Mouse (Mus musculus): ENCODE measurements around the gene Lamtor2.

Lamtor2 gene

GRCm38 (mm10) chr3:88568615-88569014, 15.7 kb upstream of the Lamtor2 start:
- in situ Hi-C loops (cut with MboI, MseI) = no loop called here

DNA sequence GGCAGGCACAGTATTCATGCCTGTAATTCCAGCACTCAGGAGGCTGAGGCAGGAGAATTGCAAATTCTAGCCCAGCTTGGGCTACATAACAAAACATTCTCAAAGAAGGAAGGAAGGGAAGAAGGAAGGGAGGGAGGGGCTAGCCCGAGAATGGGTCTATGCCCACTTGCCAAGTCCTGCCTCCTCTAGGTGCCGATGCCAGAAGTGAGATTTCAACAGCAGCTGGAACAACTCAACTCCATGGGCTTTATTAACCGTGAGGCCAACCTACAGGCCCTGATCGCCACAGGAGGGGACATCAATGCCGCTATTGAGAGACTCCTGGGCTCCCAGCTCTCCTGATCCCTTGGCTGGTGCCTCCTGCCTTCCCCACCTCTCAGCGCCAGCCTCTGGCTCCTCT, 15.0 kb upstream of the Lamtor2 start:
- in situ Hi-C loops (cut with MboI, MseI) = no loop called here

GRCm38 (mm10) chr3:88566536-88567061, 13.7 kb upstream of the Lamtor2 start:
- in situ Hi-C loops (cut with MboI, MseI) = no loop called here

DNA sequence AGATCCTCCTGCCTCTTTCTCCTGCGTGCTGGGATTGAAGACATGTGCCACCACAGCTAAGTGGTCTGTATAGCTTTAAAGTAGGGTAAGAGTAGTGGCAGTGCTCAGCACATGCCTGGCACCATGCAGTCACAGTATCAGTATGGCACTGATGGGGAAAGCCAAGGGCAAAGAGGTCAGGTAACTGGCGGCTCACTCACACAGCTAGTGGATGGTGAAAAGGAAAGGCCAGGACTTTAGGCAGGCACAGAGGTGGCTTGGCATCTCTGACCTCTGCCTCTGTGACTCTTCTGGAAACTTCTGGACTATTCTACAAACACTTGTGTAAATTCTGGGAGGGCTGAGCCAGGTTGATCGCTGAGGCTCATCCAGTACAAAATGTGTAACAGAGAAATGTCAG, 13.2 kb upstream of the Lamtor2 start:
- in situ Hi-C loops (cut with MboI, MseI) = no loop called here

GRCm38 (mm10) chr3:88563966-88564365, 11.1 kb upstream of the Lamtor2 start:
- in situ Hi-C loops (cut with MboI, MseI) = no loop called here

DNA sequence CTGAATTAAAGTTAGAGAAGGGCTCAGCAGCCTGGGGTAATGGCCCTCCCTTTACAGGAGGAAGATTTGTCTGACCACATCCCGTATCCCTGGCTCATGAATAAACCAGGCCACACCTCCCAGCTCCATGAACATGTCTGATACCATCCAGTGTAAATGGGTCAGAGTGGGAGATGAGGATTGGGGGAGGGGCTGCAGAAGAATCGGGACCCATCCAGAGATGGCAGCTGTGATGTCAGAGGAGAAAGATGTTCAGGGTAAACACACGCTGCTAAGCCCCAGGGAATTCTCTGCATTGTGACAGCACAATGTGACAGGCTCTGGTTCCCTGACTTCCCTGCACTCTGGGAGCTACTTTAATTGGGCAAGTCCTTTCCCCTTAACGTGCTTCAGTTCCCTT, 10.6 kb upstream of the Lamtor2 start:
- in situ Hi-C loops (cut with MboI, MseI) = no loop called here

GRCm38 (mm10) chr3:88561989-88562388, 9.1 kb upstream of the Lamtor2 start:
- in situ Hi-C loops (cut with MboI, MseI) = no loop called here

DNA sequence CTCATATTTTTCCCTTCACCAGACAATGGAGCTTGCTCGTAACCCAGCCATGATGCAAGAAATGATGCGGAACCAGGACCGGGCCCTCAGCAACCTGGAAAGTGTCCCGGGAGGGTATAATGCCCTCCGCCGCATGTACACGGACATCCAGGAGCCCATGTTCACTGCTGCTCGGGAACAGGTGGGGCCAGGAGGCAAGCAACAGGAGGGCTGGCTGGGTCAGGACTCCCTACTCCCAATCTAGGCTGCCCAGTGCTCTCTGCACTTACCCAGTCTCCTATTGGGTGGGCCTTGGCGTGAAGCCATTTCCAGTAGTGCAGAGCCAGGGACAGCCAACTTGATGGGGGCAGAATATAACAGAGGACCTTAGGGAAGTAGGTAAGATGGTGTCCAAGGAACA, 6.7 kb upstream of the Lamtor2 start:
- in situ Hi-C loops (cut with MboI, MseI) = no loop called here

DNA sequence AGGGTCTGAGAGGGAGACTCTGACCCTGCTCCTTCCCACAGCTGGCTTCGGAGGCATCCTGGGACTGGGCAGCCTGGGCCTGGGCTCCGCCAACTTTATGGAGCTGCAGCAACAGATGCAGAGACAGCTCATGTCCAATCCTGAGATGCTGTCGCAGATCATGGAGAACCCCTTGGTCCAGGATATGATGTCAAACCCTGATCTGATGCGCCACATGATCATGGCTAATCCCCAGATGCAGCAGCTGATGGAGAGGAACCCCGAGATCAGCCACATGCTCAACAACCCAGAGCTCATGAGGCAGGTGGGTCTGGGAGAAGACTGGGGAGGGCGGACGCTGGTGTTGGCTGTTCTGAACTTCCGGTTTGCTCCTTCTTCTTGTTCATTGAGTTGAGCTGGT, 3.7 kb upstream of the Lamtor2 start:
- in situ Hi-C loops (cut with MboI, MseI) = no loop called here

DNA sequence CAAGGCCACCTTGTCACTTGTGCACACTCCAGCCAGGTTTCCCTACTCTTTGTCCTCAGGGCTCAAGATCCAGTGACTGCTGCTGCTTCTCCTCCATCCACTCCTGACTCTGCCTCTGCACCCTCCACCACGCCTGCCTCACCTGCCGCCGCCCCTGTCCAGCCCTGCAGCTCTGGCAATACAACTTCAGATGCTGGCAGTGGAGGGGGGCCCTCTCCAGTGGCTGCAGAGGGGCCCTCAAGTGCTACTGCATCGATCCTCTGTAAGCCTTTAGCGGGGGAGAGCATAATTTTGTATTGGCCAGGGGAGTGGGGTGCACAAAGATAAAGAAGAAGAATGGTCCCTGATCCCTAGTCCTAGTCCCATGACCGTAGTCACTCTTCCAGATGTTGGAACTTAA, 2.9 kb upstream of the Lamtor2 start:
- in situ Hi-C loops (cut with MboI, MseI) = no loop called here

GRCm38 (mm10) chr3:88555069-88555605, 2.3 kb upstream of the Lamtor2 start:
- in situ Hi-C loops (cut with MboI, MseI) = no loop called here

DNA sequence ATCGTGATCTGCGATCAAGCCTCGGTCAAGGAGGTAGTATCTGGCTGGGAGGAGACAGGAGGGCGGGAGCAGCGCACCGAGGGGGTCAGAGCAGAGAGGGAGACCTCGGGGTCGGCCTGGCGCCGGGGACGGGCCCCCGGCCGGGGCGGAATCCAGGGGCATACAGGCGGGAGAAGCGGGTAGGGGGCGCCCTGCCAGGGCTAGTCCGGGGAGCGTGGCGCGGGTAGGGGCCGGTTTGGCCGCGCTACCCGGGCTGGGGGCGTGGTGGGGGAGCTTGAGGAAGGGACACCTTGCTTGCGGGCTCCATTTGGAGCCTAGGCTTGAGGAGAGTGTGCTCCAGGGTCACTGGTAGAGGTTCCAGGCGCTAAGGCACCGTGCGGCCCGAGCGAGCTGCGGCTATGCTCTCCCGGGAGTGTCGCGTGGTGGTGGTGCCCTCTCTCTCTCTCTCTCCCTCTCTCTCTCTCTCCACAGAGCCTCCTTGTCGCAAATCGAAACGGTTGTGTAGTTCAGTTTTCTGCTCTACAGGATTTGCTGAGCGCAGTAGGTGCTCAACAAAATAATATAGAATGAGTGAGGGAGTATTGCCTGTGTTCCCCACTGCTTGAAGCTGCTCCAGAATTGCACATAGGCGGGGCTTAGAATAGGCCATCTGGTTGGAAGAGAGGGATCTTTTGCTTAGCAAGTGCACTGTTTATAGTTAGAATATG, 1.2 kb upstream of the Lamtor2 start:
- in situ Hi-C loops (cut with MboI, MseI) = no loop called here

GRCm38 (mm10) chr3:88553525-88553879, 628 bp upstream of the Lamtor2 start, which contains the start of gene Ubqln4:
TSS of gene Ubqln4 (plus strand) at chr3:88553758.
- in situ Hi-C loops (cut with MboI, MseI) = no loop called here

DNA sequence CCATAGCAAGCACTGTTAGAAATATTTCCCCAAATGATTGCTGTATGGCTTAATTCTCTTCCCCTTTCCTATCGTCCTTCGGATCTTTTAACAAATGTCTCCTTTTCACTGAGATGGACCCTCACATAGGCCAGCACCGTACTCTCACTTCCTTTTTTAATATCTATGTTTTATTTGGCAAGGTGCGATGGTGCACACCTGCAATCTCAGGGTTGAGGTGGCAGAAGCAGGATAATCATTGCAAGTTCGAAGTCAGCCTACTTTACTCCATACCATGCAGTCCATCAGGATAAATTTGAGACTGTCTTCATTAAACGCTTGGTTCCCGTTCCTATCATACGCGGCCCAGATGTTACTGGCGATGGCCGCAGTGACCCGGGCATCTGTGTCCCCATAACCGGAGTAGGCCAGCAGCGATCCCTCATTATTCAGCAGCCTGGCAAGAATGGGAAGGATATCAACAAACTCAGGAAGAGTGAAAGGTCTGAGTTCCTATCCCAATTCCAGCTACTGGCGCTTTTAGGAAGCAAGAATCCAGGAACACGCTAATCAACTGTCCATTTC, 710 bp downstream of the Lamtor2 start:
- in situ Hi-C loops (cut with MboI, MseI) = no loop called here

DNA sequence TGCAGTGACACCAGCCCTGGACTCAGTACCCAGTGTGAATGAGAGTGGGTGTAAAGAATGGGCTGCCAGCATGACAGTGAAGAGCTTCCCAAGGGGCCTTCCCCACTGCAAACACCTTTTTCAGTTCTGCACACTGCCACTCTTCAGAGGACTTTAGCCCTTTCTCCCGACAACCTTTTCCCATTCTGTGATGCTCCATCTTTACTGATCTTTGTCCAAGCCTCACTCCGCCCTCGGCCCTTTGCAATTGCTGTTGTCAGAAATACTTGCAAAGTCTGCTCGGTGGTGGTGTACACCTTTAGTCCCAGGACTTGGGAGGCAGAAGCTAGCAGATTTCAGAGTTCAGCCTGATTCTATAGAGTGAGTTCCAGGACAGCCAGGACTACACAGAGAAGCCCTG, 1.3 kb downstream of the Lamtor2 start:
- in situ Hi-C loops (cut with MboI, MseI) = no loop called here

DNA sequence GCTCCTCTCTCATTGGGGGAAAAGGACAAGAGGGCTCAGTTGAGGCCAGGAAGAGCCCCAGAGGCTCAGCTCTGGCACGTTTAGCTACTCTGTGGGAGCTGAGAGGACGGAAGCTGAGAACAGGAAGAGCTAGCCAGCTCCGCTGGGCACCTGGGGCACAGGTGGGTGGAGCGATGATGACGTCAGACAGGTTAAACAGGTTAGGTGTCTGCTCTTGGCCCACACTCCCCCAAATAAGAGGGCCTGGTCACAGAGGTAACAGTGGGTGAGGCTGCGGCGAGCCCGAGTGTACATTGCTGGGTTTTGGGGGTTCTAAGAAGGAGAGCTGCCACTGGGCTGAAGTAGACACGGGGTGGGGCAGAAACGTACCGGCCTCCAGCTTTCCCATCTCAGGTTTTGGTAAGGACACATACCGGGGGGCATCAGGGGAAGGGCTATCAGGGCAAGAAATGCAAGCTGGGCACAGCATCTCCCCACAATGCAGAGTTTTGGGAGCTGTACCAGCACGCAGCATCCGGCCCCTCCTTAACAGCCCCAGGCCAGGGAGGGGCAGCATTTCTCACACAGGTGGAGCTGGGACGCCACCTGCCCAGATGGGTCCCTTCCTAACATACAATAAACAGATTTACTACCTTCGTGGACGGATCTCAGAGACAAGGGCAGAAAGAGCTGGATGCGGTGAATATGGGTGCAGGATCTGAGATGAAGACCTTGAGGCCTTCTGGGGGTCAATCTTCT, 4.5 kb downstream of the Lamtor2 start, which contains the start of gene Rab25:
Gene Rab25, minus strand, starts transcription at position 121 of the 738 bp plus-strand sequence.
- in situ Hi-C loops (cut with MboI, MseI) = no loop called here

- in situ Hi-C loops (cut with MboI, MseI) = no loop called here
Measured at GRCm38 (mm10) chr3:88546674-88547418, 6.0 kb downstream of the Lamtor2 start.

GRCm38 (mm10) chr3:88544955-88545591, 7.8 kb downstream of the Lamtor2 start:
- in situ Hi-C loops (cut with MboI, MseI) = no loop called here

- in situ Hi-C loops (cut with MboI, MseI) = no loop called here
Measured at GRCm38 (mm10) chr3:88544514-88544913, 8.4 kb downstream of the Lamtor2 start.

DNA sequence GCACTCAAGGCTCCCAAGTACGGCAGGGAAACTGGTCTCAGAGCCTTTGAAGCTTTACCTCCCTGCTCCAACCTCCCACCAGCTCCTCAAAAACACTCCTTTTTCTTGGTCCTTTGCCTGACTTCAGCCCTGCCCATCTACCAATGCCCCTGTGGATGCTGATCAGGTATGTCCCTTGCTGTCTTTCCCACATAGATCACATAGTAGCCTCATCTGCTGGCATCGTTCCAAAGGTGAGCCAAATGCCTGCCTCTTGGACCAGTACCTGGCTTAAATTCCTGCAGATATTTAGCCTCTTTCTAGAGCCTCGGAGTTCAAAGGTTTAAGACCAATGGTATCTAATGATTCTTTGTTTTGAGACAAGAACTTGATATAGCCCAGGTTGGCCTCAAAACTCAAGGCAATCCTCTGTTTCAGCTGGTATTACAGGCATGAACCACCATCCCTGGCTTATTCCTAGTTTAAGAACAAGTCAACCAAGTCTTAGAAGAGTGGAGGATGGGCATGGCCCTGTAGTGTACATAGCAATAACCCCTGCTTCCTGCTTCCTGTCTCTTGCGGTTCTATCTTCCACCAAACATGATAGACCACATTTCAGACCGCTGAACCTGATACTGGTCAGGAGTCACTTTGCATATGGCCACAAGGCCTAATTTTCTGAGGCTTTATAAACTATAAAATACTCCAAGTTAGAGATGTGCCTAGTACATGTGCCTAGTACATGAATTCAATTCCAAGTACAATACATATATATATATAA, 9.0 kb downstream of the Lamtor2 start:
- in situ Hi-C loops (cut with MboI, MseI) = no loop called here
